Mouse (Mus musculus): ENCODE data around the gene Herc3. TPM values are rescaled to one million over a fixed set of nuclear protein-coding genes. Genes with fewer than 3 reads are reported as not detected.

Gene Herc3
- polyA plus RNA-seq, 1 experiment from 2014 or later: 9.1 TPM

GRCm38 (mm10) chr6:58965071-58965831 is 134.0 kb downstream of the Herc3 start:
- WGBS: 33% methylated on average over 12 of the region's 12 CpGs
- no peak for DNase-seq (ENCODE audit: low spot score)
- no peaks in the 10 kb centered on the region for H3K27me3 ChIP-seq (ENCODE audit: insufficient read depth, poor library complexity, severe bottlenecking)
- no peaks in the 10 kb centered on the region for H3K36me3 ChIP-seq
- no peak overlapping the region for H3K27ac ChIP-seq
- no peak overlapping the region for H3K4me3 ChIP-seq
- H3K4me1 ChIP-seq: peaks cover 8% of the 10 kb centered on the region
- no peaks in the 10 kb centered on the region for H3K9me3 ChIP-seq

- Histone ChIP-seq H3K27me3 (ENCODE audit: insufficient read depth, poor library complexity, severe bottlenecking) (no peaks in the 10 kb centered on the region), H3K27ac (no peak overlapping the region), H3K9me3 (no peaks in the 10 kb centered on the region), H3K4me3 (no peak overlapping the region), H3K4me1 (peaks cover 8% of the 10 kb centered on the region), H3K36me3 (no peaks in the 10 kb centered on the region)
- WGBS: 82% methylated on average over 3 of the region's 3 CpGs
- no peak for DNase-seq (ENCODE audit: low spot score)
Measured at GRCm38 (mm10) chr6:58968272-58968671, 137.0 kb downstream of the Herc3 start.

Other genes starting within 250 kb of the Herc3 start
- gene Abcg2, start 246.9 kb upstream of the Herc3 start, polyA plus RNA-seq (2016; fragmentation: Nextera tagmentation; extraction: Ambion mirVana): 75.9 and 90.6 TPM in 2 replicates
- 1.5 and 1.8 TPM in 2 replicates for gene Nap1l5, start 75.6 kb downstream of the Herc3 start, polyA plus RNA-seq (2016; fragmentation: Nextera tagmentation; extraction: Ambion mirVana)
- 5.7 and 5.8 TPM in 2 replicates for gene Fam13a, start 193.1 kb downstream of the Herc3 start, polyA plus RNA-seq (2016; fragmentation: Nextera tagmentation; extraction: Ambion mirVana)

Data from heart, embryonic 10.5 days (tissue).